Mouse (Mus musculus) lung, postnatal 25 days (tissue): ENCODE measurements around the gene Phf6.
"Not testable (repeated sequence)": the region's sequence is repeated elsewhere in the genome, so short reads cannot be mapped to it uniquely, and the experiment has no call there.

Experiments
- DNase-seq: peaks from one replicate; pipeline ENCODE4 v3.0.0; 2022; ENCODE audit warnings: low spot score

The Phf6 gene

GRCm38 (mm10) chrX:52978576-52978975 is 66.5 kb downstream of the Phf6 start:
- DNase-seq, result no peak

GRCm38 (mm10) chrX:52981378-52981777 is 69.3 kb downstream of the Phf6 start:
- no peak for DNase-seq

DNA sequence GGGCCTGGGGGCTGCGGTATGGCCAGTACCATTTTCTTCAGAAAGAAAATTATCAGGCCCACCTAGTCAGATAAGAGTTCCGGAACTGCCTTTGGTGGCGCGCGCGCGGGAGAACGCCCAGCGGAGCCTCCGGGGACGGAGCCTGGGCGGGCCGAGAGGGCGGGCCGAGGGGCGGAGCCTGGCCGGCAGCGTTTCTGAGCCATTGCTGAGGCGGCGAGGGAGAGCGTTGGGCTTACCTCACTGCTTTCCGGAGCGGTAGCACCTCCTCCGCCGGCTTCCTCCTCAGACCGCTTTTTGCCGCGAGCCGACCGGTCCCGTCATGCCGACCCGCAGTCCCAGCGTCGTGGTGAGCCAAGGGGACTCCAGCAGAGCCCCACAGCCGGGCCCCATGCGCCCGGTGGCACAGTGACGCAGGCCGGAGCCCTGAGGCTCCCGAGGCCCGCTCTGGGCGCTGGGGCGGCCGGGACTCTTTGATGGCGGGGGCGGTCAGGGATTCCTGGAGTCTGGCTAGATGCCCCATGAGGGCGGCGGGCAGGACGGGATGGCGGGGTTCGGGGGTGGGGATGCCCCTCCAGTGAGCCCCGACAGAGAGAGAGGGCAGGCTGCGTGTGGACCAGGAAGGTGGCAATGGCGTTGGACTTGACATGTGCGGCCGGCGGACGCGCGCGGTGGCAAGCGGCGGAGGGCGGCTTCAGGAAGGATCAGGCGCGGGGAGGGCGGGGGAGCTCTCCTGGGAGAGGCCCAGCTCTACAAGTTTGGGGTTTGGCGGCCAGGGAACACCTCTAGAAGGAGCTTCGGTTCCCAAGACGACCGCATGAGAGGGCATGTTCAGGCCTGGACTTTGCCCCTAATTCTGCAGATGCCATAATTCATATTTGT is 76.1 kb downstream of the Phf6 start, which contains the start of gene Hprt:
Hprt (plus strand) TSS at position 233 of the 879 bp plus-strand sequence.
- DNase-seq, result peak; percentile 88

GRCm38 (mm10) chrX:52994726-52995125 is 82.7 kb downstream of the Phf6 start:
- DNase-seq, result not testable (repeated sequence)

DNA sequence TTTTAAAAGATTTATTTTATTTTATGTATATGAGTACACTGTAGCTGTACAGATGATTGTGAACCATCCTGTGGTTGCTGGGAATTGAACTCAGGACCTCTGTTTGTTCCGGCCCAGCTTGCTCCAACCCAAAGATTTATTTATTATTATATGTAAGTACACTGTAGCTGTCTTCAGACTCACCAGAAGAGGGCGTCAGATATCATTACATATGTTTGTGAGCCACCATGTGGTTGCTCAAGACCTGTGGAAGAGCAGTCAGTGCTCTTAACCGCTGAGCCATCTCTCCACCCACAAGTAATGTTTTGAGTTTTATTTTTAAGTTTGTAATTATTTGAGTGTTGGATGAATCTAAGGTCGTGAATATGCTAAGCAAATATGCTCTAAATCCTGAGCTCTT is 92.8 kb downstream of the Phf6 start:
- not testable (repeated sequence) for DNase-seq

DNA sequence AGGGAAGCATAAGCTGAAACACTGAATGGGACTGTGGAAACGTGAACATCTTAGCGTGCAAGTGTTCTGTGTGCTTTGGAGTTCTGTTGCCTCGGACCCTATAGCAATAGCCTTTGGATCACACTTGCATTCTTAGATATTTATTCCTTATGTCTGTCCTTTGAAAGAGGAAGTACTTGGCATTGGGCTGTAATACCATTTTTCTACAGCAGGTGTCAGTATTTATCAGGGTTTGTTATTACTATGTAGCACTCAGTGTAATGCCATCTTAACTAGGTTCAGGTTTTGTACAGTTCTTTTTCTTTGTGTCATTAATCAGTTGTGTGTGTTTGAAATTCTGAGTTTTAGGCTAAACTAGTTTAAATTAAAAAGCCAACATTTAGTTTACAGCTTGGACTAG is 94.0 kb downstream of the Phf6 start:
- peak; percentile 74 for DNase-seq
